Mouse (Mus musculus): ENCODE measurements at regions not wholly inside any gene's neighbourhood (a gene's known extent, or its start where the extent isn't known, plus 50 kb on each side); places are given as distances from the start of the nearest gene placed in this dataset.

DNA sequence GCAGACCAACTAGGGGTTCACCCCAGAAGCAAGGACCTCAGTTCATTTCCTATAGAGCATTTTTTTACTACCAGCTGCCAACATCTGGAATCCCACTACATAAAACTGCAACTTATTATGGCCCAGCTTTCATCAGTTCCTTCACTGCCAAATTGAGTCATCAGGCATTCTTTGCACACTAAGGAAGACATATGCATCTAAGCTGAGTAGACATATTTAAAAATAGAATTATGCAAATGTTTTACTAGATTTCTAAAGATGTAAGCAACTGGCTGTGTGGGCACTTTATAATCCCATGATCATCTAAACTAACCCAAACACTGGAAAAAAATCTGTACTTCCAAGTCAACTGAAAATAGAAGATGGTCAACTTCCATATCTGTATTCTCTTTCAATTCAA, 415.9 kb upstream of the Rarb start:
- DNase-seq (ENCODE audit: extremely low spot score, low spot score), result no peak

- no peak for DNase-seq (ENCODE audit: extremely low spot score, low spot score)
Measured at GRCm38 (mm10) chr14:17211502-17211901, 392.5 kb upstream of the Rarb start.

- no peak for DNase-seq (ENCODE audit: extremely low spot score, low spot score)
Measured at GRCm38 (mm10) chr14:17205691-17206090, 386.7 kb upstream of the Rarb start.

- no peak for DNase-seq (ENCODE audit: extremely low spot score, low spot score)
Measured at GRCm38 (mm10) chr14:17203251-17204015, 384.5 kb upstream of the Rarb start.

DNA sequence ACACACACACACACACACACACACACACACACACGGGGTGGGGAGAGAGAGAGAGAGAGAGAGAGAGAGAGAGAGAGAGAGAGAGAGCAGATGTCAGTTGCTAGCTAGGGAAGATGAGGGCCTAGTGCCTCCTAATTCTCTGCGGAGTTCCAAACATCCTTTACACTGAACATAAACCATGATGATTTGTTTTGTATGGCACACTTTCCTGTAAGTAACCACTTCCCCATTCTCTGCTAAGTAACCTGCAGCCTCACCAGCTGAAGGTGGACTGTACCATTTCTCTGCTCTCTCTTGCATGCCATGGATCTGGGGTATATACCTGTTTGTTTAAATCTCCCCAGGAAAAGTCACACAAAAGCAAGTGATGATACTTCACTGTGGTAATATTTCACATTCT, 374.0 kb upstream of the Rarb start:
- DNase-seq (ENCODE audit: extremely low spot score, low spot score), result no peak

- no peak for DNase-seq (ENCODE audit: extremely low spot score, low spot score)
Measured at GRCm38 (mm10) chr14:17173218-17173617, 354.3 kb upstream of the Rarb start.

DNA sequence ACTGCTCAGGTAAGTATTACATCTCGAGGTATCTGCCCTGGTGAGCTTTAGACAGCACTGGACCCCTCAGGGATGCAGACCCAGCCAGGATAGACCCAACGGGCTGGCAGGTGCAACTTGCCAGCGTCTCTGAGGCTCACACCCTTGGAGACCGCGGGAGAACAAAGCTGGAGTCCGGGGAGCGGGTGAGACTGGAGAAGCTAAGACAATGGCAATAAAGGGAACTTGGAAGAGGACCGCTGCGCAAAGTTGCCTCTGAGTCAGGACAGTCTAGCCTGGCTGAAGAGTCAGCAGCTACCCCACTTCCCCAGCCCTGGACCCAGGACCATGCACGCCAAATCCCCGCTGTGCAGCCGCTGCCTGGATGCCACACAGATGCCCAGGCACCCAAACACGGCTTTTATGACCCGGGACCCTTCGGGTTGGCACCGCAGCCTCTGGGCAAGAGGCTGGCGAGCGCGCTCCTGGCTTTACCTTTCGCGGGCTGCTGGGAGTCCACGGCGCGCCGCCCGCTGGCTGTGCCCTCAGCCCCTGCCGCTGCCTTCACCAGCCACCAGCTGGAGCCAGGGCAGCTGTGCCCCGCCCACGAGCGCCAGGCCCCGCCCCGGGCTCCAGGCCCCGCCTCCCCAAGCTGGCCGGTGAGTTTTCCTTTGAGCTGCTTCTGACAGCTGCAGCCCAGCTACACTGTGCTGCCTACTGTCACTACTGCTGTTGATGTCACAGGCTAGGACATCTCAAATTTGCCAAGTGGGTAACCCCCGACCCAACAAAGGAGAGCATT, 353.6 kb upstream of the Rarb start:
- DNase-seq (ENCODE audit: extremely low spot score, low spot score), result peak; percentile 75

- DNase-seq (ENCODE audit: extremely low spot score, low spot score), result peak; percentile 17
Measured at GRCm38 (mm10) chr14:17171896-17172295, 352.9 kb upstream of the Rarb start.

DNA sequence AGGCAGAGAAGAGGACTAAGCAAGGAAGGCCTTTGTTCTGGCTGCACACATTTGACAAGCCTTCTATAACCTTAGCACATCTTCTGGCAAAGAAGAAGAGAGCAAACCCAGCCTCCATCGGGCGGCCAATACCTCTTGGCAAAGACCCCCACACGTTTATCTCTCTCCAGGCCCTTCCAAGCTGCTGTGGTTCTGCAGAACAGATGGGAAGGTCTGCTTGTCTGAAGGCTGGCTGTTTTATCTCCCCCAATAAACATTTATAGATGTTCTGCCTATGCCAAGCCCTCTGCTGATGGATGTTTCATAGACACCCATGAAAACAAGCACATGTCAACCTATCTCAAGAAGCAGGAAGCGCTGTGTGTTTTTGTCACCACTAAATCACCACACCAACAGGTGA, 339.4 kb upstream of the Rarb start:
- DNase-seq (ENCODE audit: extremely low spot score, low spot score), result no peak

DNA sequence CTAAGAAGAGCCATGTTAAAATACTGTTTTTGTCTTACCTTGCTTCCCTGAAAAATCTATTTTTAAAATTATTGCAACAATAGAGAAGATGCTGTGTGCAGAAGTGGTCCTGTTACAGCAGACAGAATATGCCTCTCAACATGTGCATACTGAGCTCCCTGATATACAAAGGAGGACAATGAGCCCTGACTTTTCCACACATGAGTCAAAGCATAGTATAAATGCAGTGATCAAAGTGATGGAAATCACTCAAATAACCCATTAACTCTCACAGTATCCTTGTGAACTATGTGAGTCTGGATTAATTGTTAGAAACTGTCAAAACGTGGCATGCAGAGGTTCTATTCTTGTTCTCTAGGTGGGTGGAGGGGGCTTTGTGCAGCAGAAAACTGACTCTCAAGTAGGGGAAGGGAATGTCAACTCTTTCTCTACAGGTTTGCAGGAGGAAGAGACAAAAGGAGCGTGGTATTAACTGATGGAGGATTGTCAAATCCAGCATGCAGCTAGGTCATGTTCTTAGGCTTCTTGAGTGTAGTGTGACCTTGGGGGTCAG, 337.5 kb upstream of the Rarb start:
- DNase-seq (ENCODE audit: extremely low spot score, low spot score), result no peak

DNA sequence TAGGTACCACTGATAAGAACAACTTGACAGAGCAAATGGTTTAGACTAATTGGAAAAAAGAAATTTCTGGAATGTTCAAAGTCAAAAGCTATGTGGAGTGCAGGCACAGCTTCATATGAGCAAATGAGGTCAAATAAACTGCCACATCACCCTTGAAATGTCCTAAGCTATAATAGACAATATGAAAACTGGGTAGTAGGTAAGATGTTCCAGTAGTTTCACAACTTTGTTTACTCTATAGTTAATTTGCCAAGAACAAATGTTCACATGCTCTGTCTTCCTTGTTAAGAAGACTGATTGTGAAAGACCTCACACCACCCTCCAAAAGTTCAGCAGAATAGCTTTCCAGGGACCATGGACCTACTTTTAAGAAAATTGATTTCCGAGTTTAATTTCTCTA, 301.7 kb upstream of the Rarb start:
- no peak for DNase-seq (ENCODE audit: extremely low spot score, low spot score)

DNA sequence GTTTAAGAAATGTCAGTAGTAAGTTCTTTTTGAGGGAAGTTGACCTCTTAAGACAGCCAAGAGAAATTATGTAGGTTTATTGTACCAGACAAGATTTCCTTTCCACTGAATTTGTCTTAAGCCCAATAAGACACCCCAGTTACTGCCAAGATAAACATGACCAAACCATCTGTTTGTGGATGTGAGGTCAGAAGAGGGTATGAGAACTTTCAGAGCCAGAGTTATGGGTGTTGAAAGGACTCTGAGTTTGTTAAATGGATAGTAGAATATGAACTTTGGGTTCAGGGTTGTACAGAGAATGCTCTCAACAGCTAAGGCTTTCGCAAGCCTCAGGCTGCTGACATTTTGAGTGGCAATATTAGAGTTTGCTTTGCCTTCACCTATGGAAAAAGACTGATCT, 287.7 kb upstream of the Rarb start:
- no peak for DNase-seq (ENCODE audit: extremely low spot score, low spot score)

GRCm38 (mm10) chr14:17102486-17102885, 283.5 kb upstream of the Rarb start:
- no peak for DNase-seq (ENCODE audit: extremely low spot score, low spot score)

- no peak for DNase-seq (ENCODE audit: extremely low spot score, low spot score)
Measured at GRCm38 (mm10) chr14:17090573-17090937, 271.6 kb upstream of the Rarb start.

DNA sequence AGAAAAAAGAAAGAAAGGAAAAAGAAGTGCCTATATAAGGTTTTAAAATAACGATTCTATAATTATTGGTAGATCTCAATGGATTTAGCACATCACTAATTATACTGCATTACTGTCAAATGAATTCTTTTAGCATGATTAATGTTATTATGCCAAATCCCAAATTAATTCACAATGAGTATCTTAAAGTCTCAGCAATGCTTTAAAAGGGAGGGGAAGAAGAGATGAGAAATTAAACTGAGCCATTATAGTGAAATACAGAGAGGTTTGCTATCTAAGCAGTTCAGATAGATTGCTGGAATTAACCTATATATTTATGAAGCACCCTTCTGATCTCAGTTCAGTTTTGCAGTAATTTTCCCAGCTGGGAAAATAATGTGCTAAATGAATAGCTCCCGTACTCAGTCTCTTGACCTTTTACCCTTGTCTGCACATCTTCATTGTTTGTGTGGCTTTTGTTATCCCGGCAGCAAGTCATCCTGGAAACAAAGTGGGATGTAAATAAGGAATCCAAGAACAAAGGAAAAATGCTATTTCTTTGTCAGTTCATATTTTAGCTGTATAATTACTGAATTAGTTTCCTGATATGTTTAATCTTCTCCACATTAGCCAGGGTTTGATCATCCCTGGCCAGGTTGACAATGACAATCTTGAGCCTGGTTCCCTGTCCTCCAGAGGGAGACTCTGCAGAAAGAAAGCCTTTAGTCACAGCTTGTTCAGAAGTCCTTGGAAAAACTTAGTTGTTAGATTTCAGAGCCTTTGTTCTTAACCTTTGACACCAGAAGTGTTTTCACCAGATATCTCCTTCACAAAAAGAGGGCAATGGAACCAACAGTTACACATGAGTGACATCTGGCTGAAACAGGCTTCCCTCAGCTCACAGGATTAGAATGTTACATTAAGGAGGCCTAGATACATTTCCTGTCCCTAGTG, 270.9 kb upstream of the Rarb start:
- DNase-seq (ENCODE audit: extremely low spot score, low spot score), result no peak

- DNase-seq (ENCODE audit: extremely low spot score, low spot score), result no peak
Measured at GRCm38 (mm10) chr14:17089089-17089634, 270.2 kb upstream of the Rarb start.

DNA sequence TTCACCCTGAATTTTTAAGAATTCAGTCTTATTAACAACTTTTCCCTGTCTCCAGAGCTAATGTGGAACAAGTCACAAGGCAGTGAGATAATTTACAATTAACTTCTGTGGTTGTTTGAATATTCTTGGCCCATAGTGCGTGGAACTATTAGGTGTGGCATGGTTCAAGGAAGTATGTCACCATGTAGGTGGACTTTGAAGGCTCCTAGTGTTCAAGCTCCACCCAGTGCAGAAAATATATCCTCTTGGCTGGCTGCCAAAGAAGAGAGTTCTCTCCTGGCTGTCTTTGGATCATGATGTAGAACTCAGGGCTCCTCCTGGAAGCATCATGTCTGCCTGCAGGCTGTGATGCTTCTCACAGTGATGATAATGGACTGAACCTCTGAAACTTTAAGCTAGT, 268.9 kb upstream of the Rarb start:
- DNase-seq (ENCODE audit: extremely low spot score, low spot score), result no peak

DNA sequence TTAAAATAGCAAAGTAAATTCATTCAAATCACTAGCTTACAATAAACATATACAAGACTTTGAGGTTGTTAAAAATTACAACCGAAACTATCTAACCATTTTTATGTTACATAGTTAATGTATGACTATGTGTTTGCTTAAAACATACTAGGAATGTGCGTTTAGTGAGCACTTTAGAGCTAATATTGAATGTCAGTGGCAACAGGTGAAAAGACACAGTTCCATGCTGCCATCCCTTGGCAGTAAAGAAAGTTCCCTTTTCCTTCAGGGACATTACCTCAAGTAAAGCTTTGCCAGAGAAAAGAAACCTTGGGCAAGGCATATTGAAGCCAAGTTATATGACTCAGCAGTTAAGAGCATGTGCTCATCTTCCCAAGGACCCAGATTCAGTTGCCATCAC, 265.0 kb upstream of the Rarb start:
- DNase-seq (ENCODE audit: extremely low spot score, low spot score), result no peak

DNA sequence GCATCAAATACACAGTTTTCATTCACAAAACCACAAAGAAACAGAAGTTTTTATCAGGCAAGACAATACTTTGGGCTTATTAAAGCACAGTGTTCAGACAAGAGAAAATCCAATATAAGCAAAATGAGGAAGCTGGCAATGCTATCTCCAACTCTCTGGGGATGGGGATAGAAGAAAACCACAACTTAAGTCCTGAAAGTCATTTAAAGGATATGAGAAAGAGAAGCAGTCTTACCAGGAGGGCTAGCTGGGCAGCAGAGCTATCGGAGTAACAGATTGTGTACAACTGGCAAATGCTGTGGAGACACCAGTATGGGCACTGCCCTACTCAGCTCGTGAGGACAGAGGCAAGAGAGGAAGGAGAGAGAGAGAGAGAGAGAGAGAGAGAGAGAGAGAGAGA, 262.9 kb upstream of the Rarb start:
- no peak for DNase-seq (ENCODE audit: extremely low spot score, low spot score)

DNA sequence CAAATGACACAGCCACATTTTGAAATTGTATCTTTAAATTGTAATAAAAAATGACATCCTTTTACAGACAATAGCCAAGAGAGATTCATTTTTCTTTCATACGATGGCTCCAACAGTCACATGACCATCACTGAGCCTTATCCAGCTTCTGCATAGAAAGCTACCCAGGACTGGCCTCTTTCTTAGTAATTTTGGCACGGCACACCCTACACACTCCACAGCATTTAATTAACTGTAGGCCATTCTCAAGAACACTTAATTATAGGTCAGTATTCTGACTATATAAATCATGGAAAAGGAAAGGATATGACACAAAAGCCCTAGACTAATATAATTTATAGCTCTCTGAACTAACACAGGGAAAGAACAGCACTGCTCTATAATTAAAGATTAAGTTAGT, 260.6 kb upstream of the Rarb start:
- no peak for DNase-seq (ENCODE audit: extremely low spot score, low spot score)

DNA sequence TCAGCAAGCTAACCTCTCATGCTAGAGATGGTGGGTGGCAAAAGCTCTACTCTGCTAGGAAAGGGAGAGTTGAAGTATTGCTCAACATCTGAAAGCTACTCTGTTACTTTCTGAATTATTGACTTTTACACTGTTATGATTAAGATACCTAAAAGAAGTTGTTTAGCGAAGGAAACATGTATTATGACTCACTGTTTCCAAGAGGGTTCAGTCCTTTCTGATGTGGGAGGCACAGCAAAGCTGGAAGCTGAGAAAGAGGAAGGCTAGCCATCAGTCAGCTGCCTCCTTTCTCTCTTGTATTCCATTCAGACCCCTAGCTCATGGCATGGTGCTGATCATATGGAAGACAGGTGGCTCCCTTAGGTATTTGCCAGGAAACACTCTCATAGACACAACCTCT, 242.4 kb upstream of the Rarb start:
- DNase-seq (ENCODE audit: extremely low spot score, low spot score), result no peak
